Mouse (Mus musculus): ENCODE measurements around the gene Furin. TPM values are rescaled to one million over a fixed set of nuclear protein-coding genes. Genes with fewer than 3 reads are reported as not detected.

Gene Furin
- polyA plus RNA-seq, 1 experiment: 117 TPM

- no peaks in the 10 kb centered on the region for H3K36me3 ChIP-seq (ENCODE audit: control insufficient read depth, insufficient read depth, low read length)
- no peaks in the 10 kb centered on the region for H3K27me3 ChIP-seq (ENCODE audit: control insufficient read depth, insufficient read depth, low read length)
- 40% methylated on average over 6 of the region's 6 CpGs for WGBS
- no peak overlapping the region for H3K27ac ChIP-seq (ENCODE audit: insufficient read depth, low read depth, low read length)
- peaks cover 4% of the 10 kb centered on the region; the same call in 1 of the 2 replicates for H3K4me1 ChIP-seq (ENCODE audit: control insufficient read depth, insufficient read depth, insufficient read length, low read length)
- TF ChIP-seq POLR2A (IDR thresholded peaks at IDR 0.05; ENCODE audit: low read depth, low read length) (no peak), CTCF (IDR thresholded peaks at IDR 0.05; ENCODE audit: extremely low read depth, insufficient read length, insufficient replicate concordance, low read depth, low read length) (no peak)
- H3K4me3 ChIP-seq (ENCODE audit: low read depth, low read length): no peak overlapping the region
These were observed 44.4 kb upstream of the Furin start for GRCm38 (mm10) chr7:80449620-80450091.

GRCm38 (mm10) chr7:80447336-80447735, 42.1 kb upstream of the Furin start:
- peaks cover 4% of the 10 kb centered on the region for H3K4me1 ChIP-seq (ENCODE audit: control insufficient read depth, insufficient read depth, insufficient read length, low read length)
- H3K27ac ChIP-seq (ENCODE audit: insufficient read depth, low read depth, low read length): no peak overlapping the region
- no peak overlapping the region for H3K4me3 ChIP-seq (ENCODE audit: low read depth, low read length)
- TF ChIP-seq POLR2A (IDR thresholded peaks at IDR 0.05; ENCODE audit: low read depth, low read length) (no peak), CTCF (IDR thresholded peaks at IDR 0.05; ENCODE audit: extremely low read depth, insufficient read length, insufficient replicate concordance, low read depth, low read length) (no peak)
- WGBS: 95% methylated on average over 8 of the region's 8 CpGs
- H3K27me3 ChIP-seq (ENCODE audit: control insufficient read depth, insufficient read depth, low read length): no peaks in the 10 kb centered on the region
- H3K36me3 ChIP-seq (ENCODE audit: control insufficient read depth, insufficient read depth, low read length): no peaks in the 10 kb centered on the region

- H3K27ac ChIP-seq (ENCODE audit: insufficient read depth, low read depth, low read length): 0 out of 2 replicates have a peak overlapping the region, but pooled peaks have one; percentile 15
- H3K4me3 ChIP-seq (ENCODE audit: low read depth, low read length): no peak overlapping the region
- 68% methylated on average over 7 of the region's 7 CpGs for WGBS
- H3K27me3 ChIP-seq (ENCODE audit: control insufficient read depth, insufficient read depth, low read length): no peaks in the 10 kb centered on the region
- H3K4me1 ChIP-seq (ENCODE audit: control insufficient read depth, insufficient read depth, insufficient read length, low read length): peaks cover 4% of the 10 kb centered on the region
- TF ChIP-seq CTCF (IDR thresholded peaks at IDR 0.05; ENCODE audit: extremely low read depth, insufficient read length, insufficient replicate concordance, low read depth, low read length) (no peak), POLR2A (IDR thresholded peaks at IDR 0.05; ENCODE audit: low read depth, low read length) (no peak)
- no peaks in the 10 kb centered on the region for H3K36me3 ChIP-seq (ENCODE audit: control insufficient read depth, insufficient read depth, low read length)
These were observed 41.1 kb upstream of the Furin start for GRCm38 (mm10) chr7:80446221-80446878.

GRCm38 (mm10) chr7:80445492-80445891, 40.3 kb upstream of the Furin start:
- Histone ChIP-seq H3K27me3 (ENCODE audit: control insufficient read depth, insufficient read depth, low read length) (no peaks in the 10 kb centered on the region), H3K4me3 (ENCODE audit: low read depth, low read length) (no peak overlapping the region), H3K4me1 (ENCODE audit: control insufficient read depth, insufficient read depth, insufficient read length, low read length) (peaks cover 4% of the 10 kb centered on the region), H3K36me3 (ENCODE audit: control insufficient read depth, insufficient read depth, low read length) (no peaks in the 10 kb centered on the region), H3K27ac (ENCODE audit: insufficient read depth, low read depth, low read length) (0 out of 2 replicates have a peak overlapping the region, but pooled peaks have one; percentile 15)
- 45% methylated on average over 6 of the region's 6 CpGs for WGBS
- no peak for TF ChIP-seq CTCF (IDR thresholded peaks at IDR 0.05; ENCODE audit: extremely low read depth, insufficient read length, insufficient replicate concordance, low read depth, low read length)
- TF ChIP-seq POLR2A (IDR thresholded peaks at IDR 0.05; ENCODE audit: low read depth, low read length): no peak

GRCm38 (mm10) chr7:80444401-80445249, 39.4 kb upstream of the Furin start:
- H3K27ac ChIP-seq (ENCODE audit: insufficient read depth, low read depth, low read length): no peak overlapping the region
- H3K4me1 ChIP-seq (ENCODE audit: control insufficient read depth, insufficient read depth, insufficient read length, low read length): peaks cover 4% of the 10 kb centered on the region
- TF ChIP-seq CTCF (IDR thresholded peaks at IDR 0.05; ENCODE audit: extremely low read depth, insufficient read length, insufficient replicate concordance, low read depth, low read length) (no peak), POLR2A (IDR thresholded peaks at IDR 0.05; ENCODE audit: low read depth, low read length) (no peak)
- 77% methylated on average over 17 of the region's 17 CpGs for WGBS
- no peak overlapping the region for H3K4me3 ChIP-seq (ENCODE audit: low read depth, low read length)
- H3K27me3 ChIP-seq (ENCODE audit: control insufficient read depth, insufficient read depth, low read length): no peaks in the 10 kb centered on the region
- H3K36me3 ChIP-seq (ENCODE audit: control insufficient read depth, insufficient read depth, low read length): no peaks in the 10 kb centered on the region

- 90% methylated on average over 3 of the region's 3 CpGs for WGBS
- Histone ChIP-seq H3K36me3 (ENCODE audit: control insufficient read depth, insufficient read depth, low read length) (no peaks in the 10 kb centered on the region), H3K27me3 (ENCODE audit: control insufficient read depth, insufficient read depth, low read length) (no peaks in the 10 kb centered on the region), H3K4me1 (ENCODE audit: control insufficient read depth, insufficient read depth, insufficient read length, low read length) (peaks cover 4% of the 10 kb centered on the region), H3K27ac (ENCODE audit: insufficient read depth, low read depth, low read length) (no peak overlapping the region), H3K4me3 (ENCODE audit: low read depth, low read length) (no peak overlapping the region)
- TF ChIP-seq POLR2A (IDR thresholded peaks at IDR 0.05; ENCODE audit: low read depth, low read length) (no peak), CTCF (IDR thresholded peaks at IDR 0.05; ENCODE audit: extremely low read depth, insufficient read length, insufficient replicate concordance, low read depth, low read length) (no peak)
These were observed 37.9 kb upstream of the Furin start for GRCm38 (mm10) chr7:80443124-80443523.

Measured in small intestine, adult 2 months (tissue).